Mouse (Mus musculus) adrenal gland, postnatal 4 days (tissue): ENCODE results near the gene Alpi. TPM values are rescaled to one million over a fixed set of nuclear protein-coding genes. Genes with fewer than 3 reads are reported as not detected.
A peak's percentile ranks its signal among the peaks of the same experiment; 100 is the strongest.

Experiments used
- DNase-seq, 2 experiments: peaks; one replicate each; pipeline ENCODE4 v3.0.0; 2021 to 2022; ENCODE audit warnings: low spot score in 2 of 2, mixed read lengths in 2 of 2
- long read RNA-seq, 2 experiments: library from polyadenylated mRNA; stranded (forward); transcript quantifications; one replicate each; pipeline ENCODE4 v2.0.0; 2021
- total RNA-seq, 2 experiments: library from RNA; stranded (reverse); gene quantifications; 2 replicates each; pipeline ENCODE4 v1.2.3; 2021

The Alpi gene
- not detected for total RNA-seq
- long read RNA-seq, experiment 1: 0 reads
- long read RNA-seq, experiment 2: 0 reads

DNA sequence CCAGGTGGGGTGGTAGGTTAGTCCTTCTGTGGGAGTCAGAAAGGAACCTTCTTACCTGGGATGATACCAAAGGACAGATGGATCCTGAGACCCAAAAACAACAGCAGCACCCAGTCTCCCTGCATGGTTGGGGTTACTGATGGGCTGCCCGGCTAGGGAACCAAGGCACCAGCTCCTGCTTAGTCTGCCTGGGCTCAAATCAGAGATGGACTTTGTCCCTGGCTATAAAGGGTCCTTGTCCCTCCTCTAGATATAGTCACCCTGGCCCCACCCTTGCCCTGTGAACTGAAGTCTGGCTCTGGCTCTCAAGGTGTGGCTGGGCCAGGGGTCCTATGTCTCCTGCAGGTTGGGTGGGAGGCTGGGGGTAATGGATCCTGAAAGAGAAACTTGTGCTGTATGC, at the start of gene Alpi:
Gene Alpi, minus strand, starts transcription at position 196 of the 400 bp plus-strand sequence.
- DNase-seq: no peak

DNA sequence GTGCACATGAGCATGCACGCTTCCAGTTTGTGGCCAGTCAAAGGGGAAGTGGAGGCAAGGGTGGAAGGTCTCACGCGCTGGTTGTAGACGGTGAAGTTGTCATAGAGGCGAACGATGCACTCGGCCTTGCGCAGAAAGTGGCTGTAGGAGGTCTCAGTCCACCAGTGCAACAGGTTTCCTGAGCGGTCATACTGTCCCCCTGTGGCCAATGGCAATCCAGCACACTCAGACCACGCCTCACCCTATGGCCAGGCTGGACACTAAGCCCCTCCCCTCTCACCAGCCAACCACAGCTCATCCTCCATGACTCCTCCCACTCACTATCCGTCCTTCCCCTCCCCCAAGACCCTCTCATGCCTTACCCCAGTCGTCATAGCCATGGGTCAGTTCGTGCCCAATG, 48.0 kb upstream of the Alpi start:
- DNase-seq: no peak

DNA sequence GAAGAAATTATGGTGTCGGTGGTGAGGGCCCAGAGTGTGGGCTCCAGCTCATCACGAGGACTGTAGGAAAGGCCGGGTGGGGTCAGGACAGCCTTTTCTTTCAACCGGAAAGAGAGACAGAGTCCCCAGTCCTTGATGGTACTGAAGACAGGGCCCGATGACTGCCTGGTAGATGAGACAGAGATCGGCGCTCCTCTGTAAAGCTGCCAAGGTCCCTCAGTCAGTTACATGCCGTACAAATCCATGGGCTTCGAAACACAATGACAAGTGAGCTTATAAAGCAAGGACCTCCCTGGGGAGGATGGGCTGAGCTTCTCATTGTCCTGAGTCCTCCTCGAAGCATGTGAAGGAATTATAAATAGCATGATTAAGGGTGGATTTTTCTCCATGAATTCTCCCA, 41.7 kb upstream of the Alpi start:
- no peak for DNase-seq

DNA sequence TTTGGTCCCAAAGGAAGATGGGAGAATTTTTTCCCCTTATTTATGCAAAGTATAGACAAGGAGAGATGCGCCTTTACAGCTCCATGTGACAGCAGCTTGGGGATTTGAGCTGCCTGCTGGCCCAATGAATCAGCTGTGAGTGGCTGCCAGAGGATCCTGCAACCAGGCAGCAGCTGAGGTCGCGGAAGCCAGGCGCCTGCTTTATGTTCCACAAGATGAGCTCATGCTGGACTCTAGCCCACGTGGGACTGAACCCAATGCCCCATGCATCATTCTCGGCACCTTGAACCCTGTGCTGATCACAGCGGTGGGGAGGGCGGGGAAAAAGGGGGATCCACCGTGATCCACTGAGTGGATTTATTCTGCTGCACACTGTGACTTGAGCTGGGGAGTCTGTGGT, 41.0 kb upstream of the Alpi start:
- peak in 1 of 2 experiments; percentile 39 for DNase-seq

- DNase-seq: no peak
Observed at GRCm38 (mm10) chr1:87141550-87141949, 40.1 kb upstream of the Alpi start.

DNA sequence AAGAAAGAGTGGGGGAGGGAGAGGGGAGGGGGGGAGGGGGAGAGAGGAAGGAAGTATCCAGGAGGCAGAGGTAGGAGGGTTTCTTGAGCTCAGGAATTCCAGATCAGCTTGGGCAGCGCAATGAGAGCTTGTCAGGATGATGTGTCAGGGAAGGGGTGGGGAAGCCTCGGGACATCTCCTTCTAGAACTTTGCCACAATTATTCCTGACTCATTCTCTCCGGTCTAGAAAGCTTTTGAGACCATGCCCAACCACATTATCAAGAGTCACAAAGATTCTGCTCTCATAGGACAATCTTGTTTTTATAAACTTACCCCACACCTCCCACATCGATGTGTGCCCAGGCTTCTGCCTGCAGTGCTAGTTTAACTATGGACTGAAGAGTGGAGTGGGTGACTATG, 30.4 kb upstream of the Alpi start:
- DNase-seq: no peak

- DNase-seq: no peak
Observed at GRCm38 (mm10) chr1:87127206-87128030, 26.0 kb upstream of the Alpi start.

DNA sequence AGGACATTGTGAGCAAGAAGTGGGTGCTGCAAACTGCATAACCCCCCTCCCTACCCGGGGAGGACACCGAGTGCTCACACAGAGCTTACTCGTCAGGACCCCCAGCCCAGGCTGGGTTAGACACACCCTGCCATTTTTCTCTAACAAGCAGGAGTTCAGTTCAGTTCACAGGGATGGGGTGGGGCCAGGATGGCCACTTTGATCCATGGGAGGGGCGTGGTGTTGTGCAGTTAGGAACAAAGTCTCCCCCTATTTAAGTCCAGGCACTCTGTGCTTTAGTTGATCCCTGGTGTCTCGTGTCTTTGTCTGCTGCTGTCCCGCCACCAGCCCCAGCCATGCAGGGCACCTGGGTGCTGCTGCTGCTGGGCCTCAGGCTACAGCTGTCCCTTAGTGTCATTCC, 23.3 kb upstream of the Alpi start, which contains the start of gene Akp3:
Gene Akp3, plus strand, starts transcription at position 301 of the 400 bp plus-strand sequence.
- no peak for DNase-seq

DNA sequence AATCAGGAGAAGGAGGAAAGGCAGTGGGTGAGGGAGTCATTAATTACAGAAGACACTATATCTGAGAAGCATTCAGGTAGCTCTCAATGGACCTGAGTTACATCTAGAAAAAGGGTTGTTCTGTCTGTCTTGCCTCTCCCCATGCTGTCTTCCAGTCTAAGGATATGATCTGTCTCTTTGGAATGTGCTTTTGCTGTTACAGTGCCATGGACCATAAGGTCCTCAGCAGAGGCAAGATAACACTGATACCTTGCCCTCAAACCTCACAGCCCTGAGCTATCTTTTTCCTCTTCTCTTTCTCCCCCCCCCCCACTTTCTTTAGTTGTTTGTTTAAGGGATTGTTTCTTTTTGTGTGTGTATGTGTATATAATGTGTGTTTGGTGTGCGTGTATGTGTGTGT, 13.4 kb upstream of the Alpi start:
- DNase-seq: no peak

DNA sequence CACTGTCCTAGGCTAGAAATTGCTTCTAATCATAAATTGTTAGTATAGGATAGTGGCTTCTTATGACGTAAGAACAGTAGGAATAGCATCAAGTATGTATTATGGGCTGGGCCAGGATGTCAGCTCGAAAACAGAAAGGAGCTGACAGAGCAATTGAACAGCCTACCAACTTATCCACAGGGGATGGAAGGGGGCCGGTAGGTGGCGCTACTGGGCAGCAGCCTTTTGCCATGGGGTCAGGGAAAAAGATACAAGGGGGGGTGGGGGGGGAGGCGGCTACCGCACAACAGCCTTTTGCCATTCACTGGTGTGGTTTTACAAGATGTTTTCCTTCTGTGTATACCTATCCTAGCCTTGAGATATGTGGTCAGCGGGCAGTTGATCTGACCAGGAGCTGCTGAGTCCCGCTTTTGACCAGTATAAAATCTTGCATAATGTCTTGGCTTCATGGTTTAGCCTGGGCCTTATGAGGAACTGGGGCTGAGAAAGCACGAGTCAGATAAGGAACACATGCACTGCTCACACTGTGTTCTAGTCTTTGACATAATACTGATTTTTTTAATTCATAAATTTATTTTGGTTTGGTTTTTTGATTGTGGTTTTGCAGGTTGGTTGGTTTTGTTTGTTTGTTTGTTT, 10.4 kb upstream of the Alpi start:
- DNase-seq: peak in 1 of 2 experiments; percentile 29

DNA sequence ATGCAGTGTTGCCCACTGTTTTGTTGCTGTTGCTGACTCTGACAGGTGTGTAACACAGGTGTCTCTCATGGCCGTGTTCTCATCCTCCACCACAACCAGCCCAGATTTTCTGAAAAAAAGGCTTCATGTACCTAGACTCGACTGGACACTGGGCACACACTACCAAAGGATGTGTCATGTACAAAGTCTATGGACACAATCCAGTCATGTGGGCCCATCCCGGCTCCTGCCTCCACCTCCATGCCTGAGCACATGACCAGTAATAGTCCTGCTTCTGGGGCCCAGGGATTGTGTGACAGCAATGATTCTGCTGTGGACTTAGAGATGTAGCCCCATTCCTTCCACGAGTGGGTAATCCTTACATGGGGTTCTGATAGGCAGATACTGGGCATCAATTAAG, 7.2 kb upstream of the Alpi start:
- DNase-seq: no peak

DNA sequence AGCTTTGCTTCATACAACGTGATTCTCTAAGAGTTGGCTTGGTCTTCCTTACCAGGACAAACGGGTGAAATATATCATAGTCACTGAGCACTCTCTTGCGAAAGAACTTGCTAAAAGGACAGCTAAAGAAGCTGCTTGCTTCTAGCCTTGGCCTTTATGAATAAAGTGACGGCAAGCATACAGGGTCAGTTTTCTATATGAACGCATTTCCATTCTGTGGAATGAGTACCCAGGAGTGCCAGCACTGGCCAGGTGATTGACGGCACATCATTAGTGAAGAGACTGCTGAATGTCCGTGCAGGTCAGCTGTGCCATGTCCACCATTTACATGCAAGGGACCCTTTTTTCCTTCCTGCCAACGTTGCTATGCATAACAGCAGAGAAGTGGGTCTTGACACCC, 5.1 kb upstream of the Alpi start:
- DNase-seq: no peak

GRCm38 (mm10) chr1:87103936-87104335, 2.5 kb upstream of the Alpi start:
- no peak for DNase-seq

DNA sequence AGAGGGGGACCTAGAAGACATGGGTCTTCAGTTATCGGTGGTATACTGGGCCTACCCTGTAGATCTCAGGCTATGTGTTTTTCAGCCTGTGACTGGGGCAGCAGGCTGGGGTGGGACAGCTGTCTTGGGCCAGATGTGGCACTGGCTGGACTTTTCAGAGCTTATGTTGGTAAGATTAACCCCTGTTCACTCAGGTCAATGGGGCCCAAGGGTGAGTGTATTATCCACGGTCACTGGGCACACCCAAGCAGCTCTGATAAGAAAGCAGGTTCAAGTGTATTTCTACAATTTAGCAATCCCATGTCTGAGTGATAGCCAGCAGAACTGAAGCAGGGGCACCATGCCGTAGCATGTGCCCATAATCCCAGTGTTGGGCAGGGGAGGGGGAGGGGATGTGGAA, 708 bp upstream of the Alpi start:
- no peak for DNase-seq

DNA sequence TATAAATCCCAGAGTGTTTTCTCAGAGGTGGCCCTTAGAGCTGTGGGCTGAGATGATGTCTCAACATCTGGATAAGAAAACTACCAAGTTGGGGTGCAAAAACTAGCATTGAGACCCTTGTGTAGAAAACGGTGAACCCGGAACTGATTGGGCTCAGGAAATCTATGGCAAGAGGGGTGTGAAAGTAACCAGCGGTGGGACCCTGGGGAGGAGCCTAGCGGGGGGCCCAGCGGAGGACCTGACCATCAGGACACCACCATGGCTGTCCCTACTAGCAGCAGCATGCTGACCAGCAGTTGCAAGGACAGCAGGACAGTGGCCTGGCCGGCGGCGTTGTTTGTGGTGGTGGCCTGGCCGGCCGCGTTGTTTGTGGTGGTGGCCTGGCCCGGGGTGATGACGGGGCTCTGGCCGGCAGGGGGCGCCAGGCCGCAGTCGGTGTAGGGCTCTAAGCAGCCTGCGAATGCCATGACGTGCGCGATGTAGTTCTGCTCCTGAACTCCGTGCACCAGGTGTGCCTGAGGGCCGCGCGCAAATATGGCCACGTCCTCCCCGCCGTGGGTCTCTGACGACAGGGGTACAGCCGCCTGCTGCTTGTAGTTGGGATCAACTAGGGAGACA, 2.9 kb downstream of the Alpi start:
- DNase-seq: peak; percentile 55 to 64

- DNase-seq: no peak
Observed at GRCm38 (mm10) chr1:87095642-87096041, 5.8 kb downstream of the Alpi start.

GRCm38 (mm10) chr1:87089828-87090227, 11.6 kb downstream of the Alpi start, which contains the start of gene Alppl2:
TSS of gene Alppl2 (minus strand) at chr1:87089928.
- DNase-seq: no peak

GRCm38 (mm10) chr1:87089251-87089650, 12.2 kb downstream of the Alpi start:
- no peak for DNase-seq

- DNase-seq: no peak
Observed at GRCm38 (mm10) chr1:87086964-87087363, 14.4 kb downstream of the Alpi start.

GRCm38 (mm10) chr1:87086196-87086595, 15.2 kb downstream of the Alpi start:
- no peak for DNase-seq

GRCm38 (mm10) chr1:87073776-87074175, 27.6 kb downstream of the Alpi start:
- no peak for DNase-seq

- no peak for DNase-seq
Observed at GRCm38 (mm10) chr1:87070720-87071119, 30.7 kb downstream of the Alpi start.
